Mouse (Mus musculus) cortical plate, adult 2 months (tissue): ENCODE data around the gene Isoc2b.

Experiments used
- CTCF ChIP-seq: fragments of 200-500 bp; IDR thresholded peaks from 2 replicates; pipeline ENCODE4 v1.5.1; 2011; ENCODE audit warnings: mild to moderate bottlenecking, control low read depth, low read length; ENCODE audit not compliant: insufficient read depth; ENCODE audit errors: extremely low read depth
- POLR2A ChIP-seq: fragments of 200-500 bp; IDR thresholded peaks from 2 replicates; pipeline ENCODE4 v1.6.1; 2011; ENCODE audit warnings: mild to moderate bottlenecking, low read length, control low read depth; ENCODE audit not compliant: insufficient read depth; ENCODE audit errors: extremely low read depth

GRCm38 (mm10) chr7:4821690-4822089, 48.4 kb downstream of the Isoc2b start:
- TF ChIP-seq POLR2A (no peak), CTCF (no peak)
